Mouse (Mus musculus) lung, embryonic 16.5 days (tissue): ENCODE measurements around the gene Ankrd60. TPM values are rescaled to one million over a fixed set of nuclear protein-coding genes. Genes with fewer than 3 reads are reported as not detected.

ENCODE experiments used
- ATAC-seq: fragments of 200-750 bp; cut with Nextera tagmentation; 2 replicates; pipeline ENCODE4 v1.8.0; 2017; ENCODE audit warnings: low read depth, mild to moderate bottlenecking, moderate library complexity
- H3K27ac ChIP-seq: fragments of 300-500 bp; sonication (generic); 2 replicates; pipeline ENCODE4 v1.5.1; 2014; ENCODE audit warnings: mild to moderate bottlenecking, control low read depth, low read length
- H3K27me3 ChIP-seq: fragments of 300-500 bp; sonication (generic); 2 replicates; pipeline ENCODE4 v1.6.1; 2014; ENCODE audit warnings: low read depth, low read length, mixed read lengths; ENCODE audit not compliant: control insufficient read depth, insufficient read depth
- H3K36me3 ChIP-seq: fragments of 300-500 bp; sonication (generic); 2 replicates; pipeline ENCODE4 v1.6.1; 2014; ENCODE audit warnings: low read length; ENCODE audit not compliant: control insufficient read depth, insufficient read depth
- H3K4me1 ChIP-seq: fragments of 300-500 bp; sonication (generic); replicated peaks from 2 replicates; pipeline ENCODE4 v1.6.1; 2014; ENCODE audit warnings: low read length, mixed read lengths; ENCODE audit not compliant: control insufficient read depth, insufficient read depth
- H3K4me2 ChIP-seq: fragments of 300-500 bp; sonication (generic); 2 replicates; pipeline ENCODE4 v1.6.1; 2014; ENCODE audit warnings: low read depth, low read length, control low read depth
- H3K4me3 ChIP-seq: fragments of 300-500 bp; sonication (generic); 2 replicates; pipeline ENCODE4 v1.5.1; 2014; ENCODE audit warnings: mild to moderate bottlenecking, low read length, control low read depth
- H3K9ac ChIP-seq: fragments of 300-500 bp; sonication (generic); 2 replicates; pipeline ENCODE4 v1.6.1; 2014; ENCODE audit warnings: low read length, control low read depth
- H3K9me3 ChIP-seq: fragments of 300-500 bp; sonication (generic); 2 replicates; pipeline ENCODE4 v1.6.1; 2016; ENCODE audit warnings: low read length; ENCODE audit not compliant: control insufficient read depth
- WGBS: fragments of 180-500 bp; shearing (Covaris S2); extraction: QIAGEN DNeasy Blood & Tissue Kit; methylation state at CpG from one replicate; pipeline ENCODE4 v1.1.7; 2014; 5-methylcytosine and 5-hydroxymethylcytosine counted together
- polyA plus RNA-seq: library from polyadenylated mRNA; unstranded; fragments of >200 nt; fragmentation: Nextera tagmentation; extraction: Ambion mirVana; gene quantifications from 2 replicates; pipeline ENCODE4 v1.2.1, GENCODE M21; 2015

Ankrd60 gene
- polyA plus RNA-seq, 1 experiment from 2014 or later, result not detected

DNA sequence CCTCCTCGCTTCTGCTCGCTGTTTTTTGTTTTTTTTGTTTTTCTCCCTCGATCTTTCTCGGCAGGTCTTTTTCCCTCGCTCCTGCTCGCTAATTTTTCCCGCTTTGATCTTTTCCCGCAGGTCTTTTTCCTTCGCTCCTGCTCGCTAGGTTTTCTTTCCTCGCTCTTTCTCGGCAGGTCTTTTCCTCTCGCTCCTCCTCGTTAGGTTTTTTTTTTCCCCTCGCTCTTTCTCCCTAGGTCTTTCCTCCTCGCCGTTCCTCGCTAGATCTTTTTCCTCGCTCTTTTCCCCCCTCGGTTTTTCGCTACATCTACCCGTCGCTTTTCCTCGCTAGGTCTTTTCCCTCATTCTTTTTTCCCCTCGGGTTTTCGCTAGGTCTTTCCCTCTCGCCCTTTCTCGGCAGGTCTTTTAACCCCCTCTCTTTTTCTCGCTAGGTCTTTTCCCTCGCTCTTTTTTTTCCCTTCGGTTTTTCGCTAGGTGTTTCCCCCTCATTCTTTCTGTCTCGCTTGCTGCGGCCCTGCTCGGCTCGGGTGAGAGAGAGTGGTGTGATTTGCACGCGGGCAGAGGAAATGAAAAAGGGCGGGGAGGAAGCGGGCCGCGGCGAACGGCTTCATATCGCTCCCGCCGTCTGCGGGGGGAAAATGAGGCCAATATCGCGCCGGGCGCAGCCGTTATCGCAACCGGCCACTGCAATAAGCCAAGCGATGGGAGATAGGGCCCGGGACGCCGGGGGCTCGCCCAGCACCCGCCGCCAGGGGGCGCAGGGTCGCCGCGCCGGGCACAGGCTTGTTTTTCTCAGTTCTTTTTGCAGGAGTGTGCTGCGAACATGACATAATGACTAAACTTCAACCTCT lies 8.2 kb upstream of the Ankrd60 start:
- Histone ChIP-seq H3K9me3 (peaks cover 2% of the 10 kb centered on the region; the same call in 1 of the 2 replicates), H3K4me1 (peaks cover 4% of the 10 kb centered on the region; the same call in 1 of the 2 replicates), H3K36me3 (no peaks in the 10 kb centered on the region), H3K4me2 (peak overlapping the region; percentile 65), H3K27ac (no peak overlapping the region), H3K4me3 (peak overlapping the region; percentile 49), H3K9ac (peak overlapping the region; percentile 53), H3K27me3 (peaks cover 22% of the 10 kb centered on the region)
- WGBS, result under 1% methylated on average over 68 of the region's 68 CpGs
- peak; percentile 60 for ATAC-seq

DNA sequence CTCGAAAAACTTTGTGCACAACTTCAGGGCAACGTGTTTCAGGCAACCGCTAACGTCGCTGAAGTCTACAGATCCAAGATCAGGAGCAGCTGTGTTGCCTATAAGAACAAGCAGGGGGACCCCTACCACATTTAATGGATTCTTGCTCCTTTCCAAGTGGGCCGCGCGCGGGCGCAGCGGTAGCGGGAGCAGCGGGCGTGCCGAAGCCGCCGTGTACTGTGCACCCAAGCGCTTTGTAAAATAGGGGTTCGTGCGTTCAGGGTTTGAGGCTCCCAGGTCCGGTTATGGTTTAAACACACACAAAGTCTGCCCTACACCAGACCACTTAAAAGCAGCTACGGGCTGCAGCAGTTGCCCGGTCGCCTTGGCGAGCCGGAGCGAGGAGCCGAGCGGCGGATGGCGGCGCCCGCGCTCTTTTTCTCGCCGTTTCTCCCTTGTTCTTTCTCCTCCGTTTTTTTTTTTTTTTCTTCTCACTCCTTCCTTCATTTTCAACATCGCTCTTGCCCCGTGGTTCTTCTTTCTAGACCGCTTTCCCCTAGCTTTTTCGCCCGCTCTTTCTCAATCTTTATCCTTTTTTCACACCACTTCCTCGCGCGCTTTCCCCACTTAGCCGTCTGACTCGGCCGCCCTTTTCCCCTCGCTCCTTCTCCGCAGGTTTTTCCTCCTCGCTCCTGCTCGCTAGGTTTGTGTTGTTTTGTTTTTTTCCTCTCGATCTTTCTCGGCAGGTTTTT lies 7.4 kb upstream of the Ankrd60 start:
- Histone ChIP-seq H3K4me1 (peaks cover 4% of the 10 kb centered on the region; the same call in 1 of the 2 replicates), H3K9ac (peak overlapping the region; percentile 25), H3K36me3 (no peaks in the 10 kb centered on the region), H3K9me3 (peaks cover 2% of the 10 kb centered on the region; the same call in 1 of the 2 replicates), H3K4me2 (peak overlapping the region; percentile 65), H3K27ac (no peak overlapping the region), H3K27me3 (peaks cover 26% of the 10 kb centered on the region), H3K4me3 (peak overlapping the region; percentile 49)
- WGBS, result 1% methylated on average over 54 of the region's 54 CpGs
- ATAC-seq, result peak; percentile 71

DNA sequence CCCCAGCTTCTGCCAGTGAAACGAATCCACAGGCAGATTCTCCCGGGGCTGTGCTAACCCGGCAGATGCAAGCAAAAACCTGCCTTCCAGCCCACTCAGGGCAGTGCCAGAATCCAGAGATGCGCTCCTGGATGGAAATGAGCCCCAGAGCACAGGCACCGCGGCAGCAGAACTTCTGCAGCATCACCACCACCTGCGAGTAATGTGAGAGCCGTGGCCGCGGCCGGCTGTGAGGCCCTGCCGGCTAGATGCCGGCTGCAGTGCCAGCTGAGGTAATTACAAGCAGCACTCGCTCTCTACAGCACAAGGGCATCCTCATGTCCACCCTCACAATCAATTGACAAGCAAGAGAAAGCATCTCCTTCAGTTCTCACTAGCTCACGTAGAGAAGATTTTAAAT lies 6.2 kb upstream of the Ankrd60 start:
- H3K9me3 ChIP-seq, result peaks cover 2% of the 10 kb centered on the region; the same call in 1 of the 2 replicates
- H3K27me3 ChIP-seq, result peaks cover 30% of the 10 kb centered on the region
- no peak overlapping the region for H3K4me3 ChIP-seq
- peaks cover 4% of the 10 kb centered on the region; the same call in 1 of the 2 replicates for H3K4me1 ChIP-seq
- H3K36me3 ChIP-seq, result no peaks in the 10 kb centered on the region
- WGBS, result 49% methylated on average over 15 of the region's 15 CpGs
- no peak for ATAC-seq
- no peak overlapping the region for H3K9ac ChIP-seq
- H3K27ac ChIP-seq, result no peak overlapping the region
- no peak overlapping the region for H3K4me2 ChIP-seq

GRCm38 (mm10) chr2:173583455-173583854 lies 5.3 kb upstream of the Ankrd60 start:
- ATAC-seq, result no peak
- no peak overlapping the region for H3K4me3 ChIP-seq
- no peak overlapping the region for H3K27ac ChIP-seq
- peaks cover 30% of the 10 kb centered on the region for H3K27me3 ChIP-seq
- peaks cover 4% of the 10 kb centered on the region; the same call in 1 of the 2 replicates for H3K4me1 ChIP-seq
- H3K9ac ChIP-seq, result no peak overlapping the region
- no peaks in the 10 kb centered on the region for H3K36me3 ChIP-seq
- no peak overlapping the region for H3K4me2 ChIP-seq
- WGBS, result 41% methylated on average over 5 of the region's 5 CpGs
- H3K9me3 ChIP-seq, result peaks cover 2% of the 10 kb centered on the region; the same call in 1 of the 2 replicates

- Histone ChIP-seq H3K27me3 (peaks cover 30% of the 10 kb centered on the region), H3K9me3 (peaks cover 2% of the 10 kb centered on the region; the same call in 1 of the 2 replicates), H3K27ac (no peak overlapping the region), H3K36me3 (no peaks in the 10 kb centered on the region), H3K4me2 (no peak overlapping the region), H3K4me3 (no peak overlapping the region), H3K9ac (no peak overlapping the region), H3K4me1 (peaks cover 4% of the 10 kb centered on the region; the same call in 1 of the 2 replicates)
- ATAC-seq, result no peak
- 93% methylated on average over 3 of the region's 3 CpGs for WGBS
These were observed 4.7 kb upstream of the Ankrd60 start for GRCm38 (mm10) chr2:173582903-173583302.

DNA sequence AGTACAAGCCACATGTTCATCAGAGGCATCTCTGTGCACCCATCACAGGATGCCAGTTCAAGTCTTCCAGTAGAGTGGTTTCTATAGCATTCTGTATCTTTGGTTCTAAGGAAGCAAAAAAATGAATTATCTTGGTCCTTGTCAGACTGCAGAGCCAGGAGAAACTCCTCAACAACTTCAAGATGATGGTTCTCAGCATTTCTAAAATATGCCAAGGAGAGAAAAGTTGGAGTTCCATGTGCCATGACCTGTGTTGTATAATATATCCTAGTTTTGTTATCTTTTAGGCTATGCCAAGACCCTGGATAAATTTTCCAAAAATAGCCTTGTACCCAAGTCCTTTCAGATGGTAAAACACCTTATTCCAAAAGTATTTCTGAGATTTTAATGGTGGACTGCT lies 2.9 kb upstream of the Ankrd60 start:
- no peaks in the 10 kb centered on the region; the same call in 1 of the 2 replicates for H3K4me1 ChIP-seq
- no peaks in the 10 kb centered on the region for H3K36me3 ChIP-seq
- ATAC-seq, result no peak
- no peak overlapping the region for H3K9ac ChIP-seq
- no peak overlapping the region for H3K4me2 ChIP-seq
- no peak overlapping the region for H3K27ac ChIP-seq
- H3K9me3 ChIP-seq, result no peaks in the 10 kb centered on the region
- H3K4me3 ChIP-seq, result no peak overlapping the region
- H3K27me3 ChIP-seq, result peaks cover 27% of the 10 kb centered on the region

DNA sequence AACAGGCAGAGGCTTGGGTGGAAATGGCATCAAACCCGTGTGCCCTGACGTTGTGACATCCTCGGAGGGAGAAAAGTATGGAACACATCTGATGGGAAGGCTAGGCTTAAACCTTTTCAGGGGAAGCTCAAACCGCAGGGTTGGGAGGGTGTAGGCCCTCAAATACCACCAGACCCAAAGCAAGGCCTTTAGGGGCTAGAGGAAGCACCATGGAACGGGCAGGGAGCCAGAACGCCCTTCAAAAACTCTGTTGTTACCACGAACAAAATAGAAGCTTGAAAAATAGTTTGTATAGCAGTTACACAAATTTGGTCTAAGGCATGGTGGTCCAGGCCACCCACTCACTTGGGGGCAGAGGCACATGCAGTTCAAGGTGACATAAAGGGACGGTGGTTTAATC lies 430 bp upstream of the Ankrd60 start:
- Histone ChIP-seq H3K36me3 (no peaks in the 10 kb centered on the region), H3K9me3 (no peaks in the 10 kb centered on the region), H3K27ac (no peak overlapping the region), H3K4me1 (no peaks in the 10 kb centered on the region; the same call in 1 of the 2 replicates), H3K27me3 (peaks cover 10% of the 10 kb centered on the region), H3K4me2 (peak overlapping the region; percentile 79), H3K4me3 (peak overlapping the region; percentile 50), H3K9ac (peak overlapping the region; percentile 58)
- 21% methylated on average over 8 of the region's 8 CpGs for WGBS
- ATAC-seq, result 0 out of 2 replicates have a peak, but pooled peaks have one; percentile 4

- 0 out of 2 replicates have a peak, but pooled peaks have one; percentile 41 for ATAC-seq
- H3K36me3 ChIP-seq, result no peaks in the 10 kb centered on the region
- H3K4me2 ChIP-seq, result no peak overlapping the region
- no peaks in the 10 kb centered on the region for H3K27me3 ChIP-seq
- H3K9me3 ChIP-seq, result no peaks in the 10 kb centered on the region
- no peak overlapping the region for H3K4me3 ChIP-seq
- WGBS, result 46% methylated on average over 9 of the region's 9 CpGs
- H3K27ac ChIP-seq, result peak overlapping the region; percentile 56
- H3K4me1 ChIP-seq, result peaks cover 1% of the 10 kb centered on the region; the same call in 1 of the 2 replicates
- no peak overlapping the region for H3K9ac ChIP-seq
These were observed 14.0 kb downstream of the Ankrd60 start for GRCm38 (mm10) chr2:173564179-173564578.

- H3K4me3 ChIP-seq, result no peak overlapping the region
- H3K4me1 ChIP-seq, result peaks cover 8% of the 10 kb centered on the region; the same call in 1 of the 2 replicates
- 58% methylated on average over 7 of the region's 7 CpGs for WGBS
- H3K27me3 ChIP-seq, result no peaks in the 10 kb centered on the region
- no peaks in the 10 kb centered on the region for H3K36me3 ChIP-seq
- H3K4me2 ChIP-seq, result no peak overlapping the region
- ATAC-seq, result no peak
- no peaks in the 10 kb centered on the region for H3K9me3 ChIP-seq
- peak overlapping the region; percentile 0 for H3K27ac ChIP-seq
- no peak overlapping the region for H3K9ac ChIP-seq
These were observed 14.8 kb downstream of the Ankrd60 start for GRCm38 (mm10) chr2:173563336-173563735.
